Mouse (Mus musculus) heart, postnatal 10 days (tissue): Measurements from ENCODE around the gene Wdr63. TPM values are rescaled to one million over a fixed set of nuclear protein-coding genes. Genes with fewer than 3 reads are reported as not detected.

Experiments
- total RNA-seq, 2 experiments: library from RNA; stranded (reverse); gene quantifications; 2 replicates each; pipeline ENCODE4 v1.2.3; 2021

Wdr63 gene
- total RNA-seq, 2 experiments from 2014 or later: not detected

Other genes starting within 250 kb of the Wdr63 start
- 10 to 100 TPM; 23.8 to 25.8 TPM for gene Bcl10, start 185.3 kb downstream of the Wdr63 start, total RNA-seq
- gene 2410004B18Rik, start 170.1 kb downstream of the Wdr63 start, total RNA-seq: 10 to 100 TPM; 22.6 to 23.1 TPM
- gene Syde2, start 120.3 kb downstream of the Wdr63 start, total RNA-seq: 10 to 100 TPM; 27.4 to 29.0 TPM
- gene Mcoln3, start 9.3 kb upstream of the Wdr63 start, total RNA-seq: not detected
- gene Mcoln2, start 41.7 kb upstream of the Wdr63 start, total RNA-seq: under 1 TPM; 0.29 to 0.72 TPM
- 1 to 10 TPM; 3.0 TPM for gene Lpar3, start 112.8 kb upstream of the Wdr63 start, total RNA-seq